Mouse (Mus musculus): Measurements from ENCODE around the gene Mdc1.

Mdc1 gene

DNA sequence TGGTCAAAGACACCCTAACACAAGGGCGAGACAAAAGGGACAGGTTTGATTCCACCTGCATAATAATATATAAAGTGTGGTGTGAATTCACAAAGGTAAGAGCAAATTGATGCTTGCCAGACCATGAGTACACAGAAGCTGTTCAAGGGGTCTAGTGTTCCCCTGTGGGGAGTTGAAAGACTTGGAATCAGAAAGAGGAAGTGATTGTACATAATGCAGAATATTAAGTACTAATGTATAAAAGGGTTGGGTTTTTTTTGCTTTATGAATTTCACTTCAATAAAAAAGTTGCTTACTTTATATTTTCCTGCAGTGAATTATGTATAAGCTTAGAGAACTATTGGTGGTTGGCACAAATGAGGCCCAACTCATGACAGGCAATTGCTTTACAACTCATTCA lies 18.1 kb downstream of the Mdc1 start:
- no peak for DNase-seq

GRCm38 (mm10) chr17:35859835-35860234 lies 18.5 kb downstream of the Mdc1 start:
- DNase-seq, result no peak

DNA sequence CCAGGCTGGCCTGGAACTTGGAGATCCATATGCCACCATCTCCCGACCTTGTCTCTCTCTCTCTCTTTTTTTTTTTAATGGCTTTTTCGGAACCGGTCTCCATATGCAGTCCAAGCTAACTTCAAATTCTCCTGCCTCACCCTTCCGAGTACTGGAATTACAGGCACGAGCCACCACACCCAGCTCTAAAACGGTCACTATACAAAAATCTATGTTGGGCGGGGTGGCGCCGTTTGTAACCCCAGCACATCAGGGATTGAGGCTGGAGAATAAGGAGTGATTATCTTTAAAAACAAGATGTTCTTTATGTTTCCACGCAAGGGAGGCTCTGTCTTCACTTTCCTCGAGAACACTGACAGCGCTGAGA lies 19.5 kb downstream of the Mdc1 start:
- DNase-seq, result no peak

DNA sequence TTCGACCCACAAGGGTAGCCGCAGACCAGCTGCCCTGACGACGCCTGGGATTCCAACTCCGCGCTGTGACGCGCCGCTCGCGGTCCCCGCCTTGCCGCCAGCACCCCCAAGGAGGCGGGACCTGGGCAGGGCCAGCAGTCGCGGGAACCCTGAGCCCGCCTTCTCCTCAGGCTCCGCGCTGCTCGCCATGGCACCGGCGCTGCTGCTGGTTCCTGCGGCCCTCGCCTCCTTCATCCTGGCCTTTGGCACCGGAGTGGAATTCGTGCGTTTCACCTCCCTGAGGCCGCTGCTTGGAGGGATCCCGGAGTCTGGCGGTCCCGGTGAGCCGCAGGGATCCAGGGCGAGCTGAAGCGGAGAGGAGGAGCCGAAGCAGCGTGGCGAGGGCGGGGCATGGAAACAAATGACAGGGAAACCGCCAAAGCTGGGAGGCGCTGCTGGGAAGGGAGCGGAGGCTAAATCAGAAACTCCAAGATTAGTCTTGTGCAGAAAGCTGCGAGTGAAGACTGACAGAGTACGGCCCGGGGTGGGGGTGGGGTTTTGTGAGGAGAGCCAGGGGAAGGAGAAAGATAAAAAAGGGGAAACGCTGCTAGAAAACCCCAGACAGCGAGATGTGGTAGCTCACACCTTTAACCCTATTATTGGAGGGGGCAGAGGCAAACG lies 20.0 kb downstream of the Mdc1 start, which contains the start of gene Nrm:
Gene Nrm (plus strand): TSS at position 121 of the 660 bp plus-strand sequence.
- peak; percentile 99 for DNase-seq

- peak; percentile 96 for DNase-seq
These were observed 23.6 kb downstream of the Mdc1 start for GRCm38 (mm10) chr17:35864832-35865353.

DNA sequence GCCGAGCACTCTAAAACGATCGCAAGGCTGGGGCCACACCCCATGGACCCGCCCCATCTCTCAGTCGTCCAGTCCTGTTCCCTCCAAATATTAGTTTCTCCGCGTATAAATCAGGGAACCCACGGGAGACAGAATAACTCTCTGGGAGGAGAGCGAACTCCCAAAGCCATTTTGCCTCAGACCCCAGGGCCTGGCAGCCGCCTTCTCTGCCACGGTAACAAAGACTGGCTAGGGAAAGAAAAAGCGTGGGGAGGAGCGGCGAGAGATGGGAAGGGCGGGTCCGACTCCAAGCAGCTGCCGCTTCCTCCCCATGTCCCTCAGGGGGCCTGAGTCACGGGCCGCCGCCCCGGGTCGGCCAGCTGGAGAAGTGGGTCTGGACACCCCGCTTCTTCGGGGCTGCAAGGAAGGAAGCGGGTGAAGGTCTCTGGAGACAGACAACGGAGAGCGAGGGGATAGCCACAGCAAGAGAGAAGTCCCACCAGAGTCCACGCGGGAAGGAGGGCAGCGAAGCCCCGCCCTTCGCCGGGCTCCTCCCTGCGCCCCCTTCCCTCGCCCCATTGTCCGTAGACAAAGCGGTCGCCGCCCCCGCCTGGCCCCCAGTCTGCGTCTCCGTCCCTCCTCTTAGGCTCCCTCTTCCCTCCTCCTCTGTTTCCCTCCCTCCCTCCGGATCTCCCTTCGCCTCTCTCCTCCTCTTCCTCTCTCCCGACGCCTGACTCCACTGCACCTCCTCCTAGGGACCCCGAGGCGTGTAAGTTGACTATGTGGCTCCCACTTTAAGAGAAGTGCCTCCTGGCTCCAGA lies 24.4 kb downstream of the Mdc1 start, which contains the start of gene Ppp1r18:
Gene Ppp1r18 (plus strand): TSS at position 113 of the 800 bp plus-strand sequence.
- DNase-seq, result peak; percentile 99

DNA sequence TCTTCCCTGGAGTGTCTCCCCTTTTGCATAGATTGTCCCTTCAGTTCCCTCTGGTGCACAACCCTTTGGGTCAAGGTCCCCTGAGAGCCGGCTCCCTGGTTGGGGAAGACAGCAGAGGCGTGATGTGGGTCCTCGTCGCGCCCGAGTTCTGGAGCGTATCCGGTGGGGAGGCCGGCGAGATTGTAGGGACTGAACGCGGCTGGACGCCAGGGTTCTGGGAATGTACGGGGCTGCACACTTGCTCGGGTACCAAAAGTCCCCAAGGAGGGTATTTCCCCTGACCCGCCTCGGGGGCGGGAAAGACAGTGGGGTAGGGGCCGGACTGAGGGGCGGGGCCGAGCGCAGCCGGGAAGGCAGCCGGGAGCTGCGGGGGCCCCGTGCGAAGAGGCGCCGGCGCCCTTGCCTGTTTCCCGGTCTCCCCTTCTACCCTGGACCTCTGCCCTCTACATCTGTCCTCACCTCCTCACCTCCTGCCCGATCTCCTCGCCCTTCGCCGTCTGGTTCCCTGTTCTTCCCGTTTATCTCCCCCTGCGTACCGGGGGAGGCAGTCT lies 25.0 kb downstream of the Mdc1 start:
- peak; percentile 99 for DNase-seq

GRCm38 (mm10) chr17:35866911-35867890 lies 25.9 kb downstream of the Mdc1 start:
- peak; percentile 97 for DNase-seq

- DNase-seq, result peak; percentile 98
These were observed 27.0 kb downstream of the Mdc1 start for GRCm38 (mm10) chr17:35868165-35868820.

- DNase-seq, result no peak
These were observed 27.6 kb downstream of the Mdc1 start for GRCm38 (mm10) chr17:35868961-35869345.

DNA sequence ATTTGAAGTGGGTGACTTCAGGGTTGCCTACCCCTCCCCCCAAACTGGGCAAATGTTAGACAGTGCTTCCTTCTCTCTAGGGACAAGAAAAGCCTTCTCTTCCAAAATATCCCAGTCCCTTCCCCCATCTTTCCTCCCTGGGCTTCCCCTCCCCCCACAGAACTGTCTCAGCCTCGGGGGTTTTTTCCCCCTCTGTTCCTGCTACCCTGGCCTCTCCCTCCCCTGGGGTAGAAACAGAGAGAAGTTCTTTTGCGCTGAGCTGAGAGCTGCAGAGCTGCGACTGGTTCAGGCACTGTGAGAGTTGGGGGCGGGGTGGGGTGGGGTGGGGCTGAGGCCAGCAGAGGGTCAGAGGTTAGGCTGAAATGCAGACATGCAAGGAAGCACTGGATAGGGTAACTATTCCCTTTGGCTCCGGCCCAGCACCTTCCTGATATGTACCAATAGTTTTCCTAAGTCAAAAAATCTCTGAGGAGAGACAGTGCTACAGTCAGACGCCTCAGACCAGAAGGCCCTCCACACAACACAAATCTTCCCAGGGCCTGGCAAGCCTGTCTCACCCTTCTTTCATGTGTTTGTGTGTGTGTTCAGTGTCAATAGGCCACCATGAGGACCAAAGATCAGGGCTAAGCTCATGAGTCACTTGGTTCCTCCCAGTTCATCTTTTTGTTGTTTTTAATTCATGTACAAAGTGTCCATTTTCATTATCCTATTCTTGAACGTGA lies 28.2 kb downstream of the Mdc1 start:
- peak; percentile 98 for DNase-seq

GRCm38 (mm10) chr17:35870151-35870883 lies 29.0 kb downstream of the Mdc1 start:
- peak; percentile 99 for DNase-seq

GRCm38 (mm10) chr17:35870884-35871696 lies 29.8 kb downstream of the Mdc1 start:
- DNase-seq, result peak; percentile 89

GRCm38 (mm10) chr17:35873774-35874519 lies 32.6 kb downstream of the Mdc1 start:
- peak; percentile 98 for DNase-seq

DNA sequence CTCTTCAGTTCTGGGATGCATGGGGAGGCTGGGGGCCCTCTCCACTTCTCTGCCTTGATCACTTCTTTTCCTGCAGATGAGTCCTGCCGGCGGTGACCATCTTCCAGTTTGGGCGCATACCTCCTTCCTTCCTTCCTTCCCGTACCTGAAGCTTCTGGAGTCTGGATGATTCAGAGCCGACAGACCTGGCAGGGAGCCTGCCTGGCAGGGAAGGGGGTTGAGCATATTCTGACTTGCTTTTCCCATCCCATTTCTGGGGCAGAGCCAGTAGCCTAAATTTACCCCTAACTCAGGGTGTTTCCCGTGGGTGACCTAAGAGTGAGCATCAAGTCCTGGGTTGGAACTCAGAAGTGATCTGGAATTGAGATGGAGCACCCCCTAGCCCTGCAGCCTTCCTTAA lies 33.4 kb downstream of the Mdc1 start:
- peak; percentile 92 for DNase-seq

DNA sequence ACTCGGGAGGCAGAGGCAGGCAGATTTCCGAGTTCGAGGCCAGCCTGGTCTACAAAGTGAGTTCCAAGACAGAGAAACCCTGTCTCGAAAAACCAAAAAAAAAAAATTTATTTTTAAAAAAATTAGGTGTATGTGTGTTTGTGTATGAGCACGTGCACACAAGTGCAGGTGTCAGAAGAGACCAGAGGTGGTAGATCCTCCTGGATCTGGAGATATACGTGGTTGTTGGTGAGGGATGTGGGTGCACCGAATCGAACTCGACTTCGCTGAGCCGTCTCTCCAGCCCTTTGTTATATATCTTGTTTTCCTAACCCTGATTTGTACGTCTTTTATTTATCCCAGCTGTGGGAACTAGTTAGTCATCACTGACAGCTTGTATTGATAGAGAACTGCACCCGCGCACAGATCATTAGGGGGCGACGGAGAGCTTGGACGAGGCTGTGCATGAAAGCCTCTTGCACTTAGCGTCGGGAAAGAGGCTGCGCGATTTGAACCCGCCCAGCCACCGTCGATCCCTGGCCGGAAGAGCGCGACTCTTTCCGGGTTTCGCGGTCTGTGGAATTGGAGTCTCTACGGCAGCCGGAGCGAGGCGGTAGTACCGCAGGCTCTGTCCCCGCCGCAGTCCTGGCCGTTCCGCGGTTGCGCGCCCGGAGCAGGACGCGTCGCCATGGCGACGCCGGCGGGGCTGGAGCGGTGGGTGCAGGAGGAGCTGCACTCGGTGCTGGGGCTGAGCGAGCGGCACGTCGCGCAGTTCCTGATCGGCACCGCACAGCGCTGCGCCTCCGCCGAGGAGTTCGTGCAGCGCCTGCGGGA lies 38.1 kb downstream of the Mdc1 start, which contains the start of gene Dhx16:
Gene Dhx16 (plus strand): TSS at position 575 of the 813 bp plus-strand sequence.
- peak; percentile 99 for DNase-seq

DNA sequence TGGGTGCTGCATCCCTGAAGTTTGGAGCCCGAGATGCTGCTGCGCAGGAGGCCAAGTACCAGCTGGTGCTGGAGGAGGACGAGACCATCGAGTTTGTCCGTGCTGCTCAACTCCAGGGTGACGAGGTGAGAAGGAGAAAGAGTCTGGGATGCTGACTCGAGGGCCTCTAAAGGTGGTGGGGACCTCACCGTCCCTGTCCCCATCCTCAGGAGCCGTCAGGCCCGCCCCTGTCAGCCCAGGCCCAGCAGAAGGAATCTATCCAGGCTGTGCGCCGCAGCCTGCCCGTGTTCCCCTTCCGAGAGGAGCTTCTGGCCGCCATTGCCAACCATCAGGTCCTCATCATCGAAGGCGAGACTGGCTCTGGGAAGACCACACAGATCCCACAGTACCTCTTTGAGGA lies 41.6 kb downstream of the Mdc1 start:
- DNase-seq, result peak; percentile 91

GRCm38 (mm10) chr17:35883777-35884176 lies 42.5 kb downstream of the Mdc1 start:
- peak; percentile 90 for DNase-seq

Measured in heart, adult 11 months (tissue).